Mouse (Mus musculus): ENCODE measurements at regions not wholly inside any gene's neighbourhood (a gene's known extent, or its start where the extent isn't known, plus 50 kb on each side); places are given as distances from the start of the nearest gene placed in this dataset.

- Histone ChIP-seq H3K9ac (ENCODE audit: low read depth, low read length) (no peak overlapping the region), H3K4me1 (ENCODE audit: control insufficient read depth, insufficient read depth, low read length) (peaks cover 7% of the 10 kb centered on the region), H3K4me3 (ENCODE audit: low read depth, low read length) (no peak overlapping the region), H3K4me2 (ENCODE audit: low read length) (no peak overlapping the region), H3K9me3 (replicated peaks; ENCODE audit: control insufficient read depth, low read length, poor library complexity, severe bottlenecking) (no peaks in the 10 kb centered on the region), H3K36me3 (ENCODE audit: control insufficient read depth, insufficient read depth, low read length) (no peaks in the 10 kb centered on the region), H3K27me3 (ENCODE audit: control insufficient read depth, insufficient read depth, low read depth, low read length) (no peaks in the 10 kb centered on the region), H3K27ac (ENCODE audit: low read length) (no peak overlapping the region)
- 61% methylated on average over 20 of the region's 20 CpGs for WGBS
- ATAC-seq = no peak
Measured at GRCm38 (mm10) chr8:9152313-9152925, 462.1 kb upstream of the Arglu1 start.

DNA sequence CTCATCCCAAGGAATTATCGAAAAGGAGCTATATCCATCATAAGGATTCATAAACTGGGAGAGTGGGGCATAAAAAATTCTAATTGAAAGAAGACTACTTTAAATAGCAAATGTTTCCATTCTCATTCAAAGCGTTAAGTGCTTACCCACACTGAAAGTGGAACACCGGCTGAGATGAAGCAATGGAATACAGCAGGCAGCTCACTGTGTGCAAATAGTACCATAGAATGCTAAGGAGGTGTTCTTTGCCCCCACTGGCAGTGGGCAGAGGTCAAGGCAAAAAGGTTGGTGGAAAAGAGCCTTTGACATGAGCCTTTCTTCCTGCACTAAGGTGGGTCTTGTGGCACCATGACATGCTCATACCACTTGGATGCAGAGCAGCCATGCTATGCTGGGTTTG is 454.0 kb upstream of the Arglu1 start:
- no peak overlapping the region for H3K4me3 ChIP-seq (ENCODE audit: low read depth, low read length)
- H3K36me3 ChIP-seq (ENCODE audit: control insufficient read depth, insufficient read depth, low read length) = no peaks in the 10 kb centered on the region
- H3K4me1 ChIP-seq (ENCODE audit: control insufficient read depth, insufficient read depth, low read length) = no peaks in the 10 kb centered on the region
- no peak overlapping the region for H3K27ac ChIP-seq (ENCODE audit: low read length)
- no peaks in the 10 kb centered on the region for H3K27me3 ChIP-seq (ENCODE audit: control insufficient read depth, insufficient read depth, low read depth, low read length)
- no peaks in the 10 kb centered on the region for H3K9me3 ChIP-seq (replicated peaks; ENCODE audit: control insufficient read depth, low read length, poor library complexity, severe bottlenecking)
- 62% methylated on average over 3 of the region's 3 CpGs for WGBS
- no peak overlapping the region for H3K4me2 ChIP-seq (ENCODE audit: low read length)
- no peak for ATAC-seq
- no peak overlapping the region for H3K9ac ChIP-seq (ENCODE audit: low read depth, low read length)

GRCm38 (mm10) chr8:9139781-9140180 is 449.5 kb upstream of the Arglu1 start:
- no peaks in the 10 kb centered on the region for H3K4me1 ChIP-seq (ENCODE audit: control insufficient read depth, insufficient read depth, low read length)
- no peak overlapping the region for H3K9ac ChIP-seq (ENCODE audit: low read depth, low read length)
- no peaks in the 10 kb centered on the region for H3K36me3 ChIP-seq (ENCODE audit: control insufficient read depth, insufficient read depth, low read length)
- H3K4me2 ChIP-seq (ENCODE audit: low read length) = no peak overlapping the region
- WGBS = 84% methylated on average over 3 of the region's 3 CpGs
- no peak overlapping the region for H3K4me3 ChIP-seq (ENCODE audit: low read depth, low read length)
- ATAC-seq = no peak
- no peaks in the 10 kb centered on the region for H3K9me3 ChIP-seq (replicated peaks; ENCODE audit: control insufficient read depth, low read length, poor library complexity, severe bottlenecking)
- H3K27me3 ChIP-seq (ENCODE audit: control insufficient read depth, insufficient read depth, low read depth, low read length) = no peaks in the 10 kb centered on the region
- no peak overlapping the region for H3K27ac ChIP-seq (ENCODE audit: low read length)

GRCm38 (mm10) chr8:9139059-9139620 is 448.8 kb upstream of the Arglu1 start:
- 83% methylated on average over 3 of the region's 3 CpGs for WGBS
- Histone ChIP-seq H3K9me3 (replicated peaks; ENCODE audit: control insufficient read depth, low read length, poor library complexity, severe bottlenecking) (no peaks in the 10 kb centered on the region), H3K36me3 (ENCODE audit: control insufficient read depth, insufficient read depth, low read length) (no peaks in the 10 kb centered on the region), H3K27ac (ENCODE audit: low read length) (no peak overlapping the region), H3K4me2 (ENCODE audit: low read length) (no peak overlapping the region), H3K4me1 (ENCODE audit: control insufficient read depth, insufficient read depth, low read length) (no peaks in the 10 kb centered on the region), H3K9ac (ENCODE audit: low read depth, low read length) (no peak overlapping the region), H3K27me3 (ENCODE audit: control insufficient read depth, insufficient read depth, low read depth, low read length) (no peaks in the 10 kb centered on the region), H3K4me3 (ENCODE audit: low read depth, low read length) (no peak overlapping the region)
- no peak for ATAC-seq

- Histone ChIP-seq H3K4me2 (ENCODE audit: low read length) (no peak overlapping the region), H3K27ac (ENCODE audit: low read length) (no peak overlapping the region), H3K36me3 (ENCODE audit: control insufficient read depth, insufficient read depth, low read length) (no peaks in the 10 kb centered on the region), H3K27me3 (ENCODE audit: control insufficient read depth, insufficient read depth, low read depth, low read length) (no peaks in the 10 kb centered on the region), H3K4me3 (ENCODE audit: low read depth, low read length) (no peak overlapping the region), H3K9me3 (replicated peaks; ENCODE audit: control insufficient read depth, low read length, poor library complexity, severe bottlenecking) (no peaks in the 10 kb centered on the region), H3K9ac (ENCODE audit: low read depth, low read length) (no peak overlapping the region), H3K4me1 (ENCODE audit: control insufficient read depth, insufficient read depth, low read length) (no peaks in the 10 kb centered on the region)
- ATAC-seq = no peak
- WGBS = 67% methylated on average over 7 of the region's 7 CpGs
Measured at GRCm38 (mm10) chr8:9133758-9134157, 443.4 kb upstream of the Arglu1 start.

GRCm38 (mm10) chr8:9132612-9133218 is 442.4 kb upstream of the Arglu1 start:
- ATAC-seq = no peak
- 78% methylated on average over 5 of the region's 5 CpGs for WGBS

DNA sequence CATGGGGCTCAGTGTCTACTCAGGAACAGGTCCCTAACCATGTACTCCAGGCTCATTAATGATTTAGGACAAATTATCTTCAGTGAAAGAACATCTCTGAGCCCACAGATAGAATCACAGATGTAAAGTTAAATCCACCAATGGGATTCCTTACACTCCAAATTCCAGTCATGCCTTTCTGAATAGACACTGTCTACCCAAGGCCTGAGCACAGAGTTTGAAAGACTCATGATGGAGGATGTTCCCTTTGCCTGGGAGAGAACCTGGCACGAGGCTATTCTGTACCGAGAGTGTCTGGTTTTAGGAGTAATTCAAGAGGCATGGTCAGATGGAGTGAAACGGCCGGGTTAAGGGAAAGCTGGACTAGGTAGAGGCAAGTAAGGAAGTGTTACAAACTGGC is 440.9 kb upstream of the Arglu1 start:
- Histone ChIP-seq H3K9ac (ENCODE audit: low read depth, low read length) (no peak overlapping the region), H3K27ac (ENCODE audit: low read length) (no peak overlapping the region), H3K27me3 (ENCODE audit: control insufficient read depth, insufficient read depth, low read depth, low read length) (no peaks in the 10 kb centered on the region), H3K36me3 (ENCODE audit: control insufficient read depth, insufficient read depth, low read length) (no peaks in the 10 kb centered on the region), H3K4me3 (ENCODE audit: low read depth, low read length) (no peak overlapping the region), H3K4me1 (ENCODE audit: control insufficient read depth, insufficient read depth, low read length) (no peaks in the 10 kb centered on the region), H3K4me2 (ENCODE audit: low read length) (no peak overlapping the region), H3K9me3 (replicated peaks; ENCODE audit: control insufficient read depth, low read length, poor library complexity, severe bottlenecking) (no peaks in the 10 kb centered on the region)
- WGBS = 85% methylated on average over 4 of the region's 4 CpGs
- ATAC-seq = no peak

More at GRCm38 (mm10) chr8:9132612-9133218, 442.4 kb upstream of the Arglu1 start:
- Histone ChIP-seq H3K36me3 (ENCODE audit: control insufficient read depth, insufficient read depth, low read length) (no peaks in the 10 kb centered on the region), H3K4me2 (ENCODE audit: low read length) (no peak overlapping the region), H3K4me1 (ENCODE audit: control insufficient read depth, insufficient read depth, low read length) (no peaks in the 10 kb centered on the region), H3K4me3 (ENCODE audit: low read depth, low read length) (no peak overlapping the region), H3K27ac (ENCODE audit: low read length) (no peak overlapping the region), H3K27me3 (ENCODE audit: control insufficient read depth, insufficient read depth, low read depth, low read length) (no peaks in the 10 kb centered on the region), H3K9ac (ENCODE audit: low read depth, low read length) (no peak overlapping the region), H3K9me3 (replicated peaks; ENCODE audit: control insufficient read depth, low read length, poor library complexity, severe bottlenecking) (no peaks in the 10 kb centered on the region)

GRCm38 (mm10) chr8:9124503-9124902 is 434.2 kb upstream of the Arglu1 start:
- Histone ChIP-seq H3K4me2 (ENCODE audit: low read length) (no peak overlapping the region), H3K9ac (ENCODE audit: low read depth, low read length) (no peak overlapping the region), H3K36me3 (ENCODE audit: control insufficient read depth, insufficient read depth, low read length) (no peaks in the 10 kb centered on the region), H3K9me3 (replicated peaks; ENCODE audit: control insufficient read depth, low read length, poor library complexity, severe bottlenecking) (no peaks in the 10 kb centered on the region), H3K4me1 (ENCODE audit: control insufficient read depth, insufficient read depth, low read length) (no peaks in the 10 kb centered on the region), H3K27ac (ENCODE audit: low read length) (no peak overlapping the region), H3K4me3 (ENCODE audit: low read depth, low read length) (no peak overlapping the region), H3K27me3 (ENCODE audit: control insufficient read depth, insufficient read depth, low read depth, low read length) (no peaks in the 10 kb centered on the region)
- 90% methylated on average over 4 of the region's 4 CpGs for WGBS
- no peak for ATAC-seq

Measured in midbrain, embryonic 16.5 days (tissue).